Mouse (Mus musculus) erythroblast, embryonic 14.5 days (primary cell): Measurements from ENCODE around the gene Sec14l1.

ENCODE experiments used
- GATA1 ChIP-seq: IDR thresholded peaks from 2 replicates; pipeline ENCODE4 v1.6.1; 2012; ENCODE audit warnings: low read length, inconsistent platforms, mixed read lengths
- TAL1 ChIP-seq: IDR thresholded peaks from 3 replicates; pipeline ENCODE4 v1.6.1; 2012; ENCODE audit warnings: low read length, inconsistent platforms, mixed read lengths

- no peak for TF ChIP-seq GATA1
- no peak for TF ChIP-seq TAL1
These were observed 92.5 kb downstream of the Sec14l1 start for GRCm38 (mm10) chr11:117207436-117207835.
